Mouse (Mus musculus) CH12.LX (cell line): ENCODE measurements around the gene Fgf9.

Experiments used
- MAZ ChIP-seq: IDR thresholded peaks from 2 replicates; pipeline ENCODE4 v1.6.1; 2012; ENCODE audit warnings: low read depth, mild to moderate bottlenecking, inconsistent platforms, low read length, improper control_type of control experiment, moderate library complexity
- NRF1 ChIP-seq: IDR thresholded peaks from 2 replicates; pipeline ENCODE4 v1.6.1; 2014; ENCODE audit warnings: low read depth, mild to moderate bottlenecking, inconsistent platforms, low read length, improper control_type of control experiment, moderate library complexity
- ZMIZ1 ChIP-seq: IDR thresholded peaks from 2 replicates; pipeline ENCODE4 v1.6.1; 2012; ENCODE audit warnings: low read depth, mild to moderate bottlenecking, inconsistent platforms, low read length, improper control_type of control experiment
- ZNF384 ChIP-seq: IDR thresholded peaks from 2 replicates; pipeline ENCODE4 v1.6.1; 2012; ENCODE audit warnings: low read depth, low read length, improper control_type of control experiment, inconsistent platforms

- TF ChIP-seq ZNF384 (no peak), ZMIZ1 (no peak), MAZ (no peak), NRF1 (no peak)
Measured at GRCm38 (mm10) chr14:58034567-58034966, 35.8 kb upstream of the Fgf9 start.
